Mouse (Mus musculus): ENCODE results near the gene Irf2. TPM values are rescaled to one million over a fixed set of nuclear protein-coding genes. Genes with fewer than 3 reads are reported as not detected.

Irf2 gene
- 8.4 and 10.1 TPM in 2 replicates for polyA plus RNA-seq (2012; rRNA removed)

GRCm38 (mm10) chr8:46739003-46739949, at the start of gene Irf2:
TSS of gene Irf2 (plus strand) at chr8:46739732.
- H3K27ac ChIP-seq (ENCODE audit: control insufficient read depth, insufficient read depth, low read depth, low read length), result peak within 1 kb of the TSS; percentile 67
- peaks cover 8% of the 10 kb centered on the region for H3K4me1 ChIP-seq (ENCODE audit: control insufficient read depth, insufficient read depth, low read length)
- TF ChIP-seq CTCF (IDR thresholded peaks at IDR 0.05; ENCODE audit: control insufficient read depth, insufficient read depth, insufficient replicate concordance, low read depth, low read length) (no peak), POLR2A (IDR thresholded peaks at IDR 0.05; ENCODE audit: control insufficient read depth, low read depth, low read length) (no peak; the same call in 1 of the 2 replicates)

GRCm38 (mm10) chr8:46690111-46690510, 49.4 kb upstream of the Irf2 start:
- Histone ChIP-seq H3K4me3 (ENCODE audit: control insufficient read depth, low read depth, low read length) (no peak overlapping the region), H3K36me3 (ENCODE audit: control insufficient read depth, insufficient read depth, low read length) (no peaks in the 10 kb centered on the region), H3K27me3 (ENCODE audit: control insufficient read depth, insufficient read depth, low read length) (no peaks in the 10 kb centered on the region), H3K27ac (ENCODE audit: control insufficient read depth, insufficient read depth, low read depth, low read length) (no peak overlapping the region), H3K4me1 (ENCODE audit: control insufficient read depth, insufficient read depth, low read length) (peaks cover 2% of the 10 kb centered on the region)
- TF ChIP-seq POLR2A (IDR thresholded peaks at IDR 0.05; ENCODE audit: control insufficient read depth, low read depth, low read length) (no peak), CTCF (IDR thresholded peaks at IDR 0.05; ENCODE audit: control insufficient read depth, insufficient read depth, insufficient replicate concordance, low read depth, low read length) (no peak)

More at GRCm38 (mm10) chr8:46739003-46739949, at the start of gene Irf2:
- Histone ChIP-seq H3K27me3 (ENCODE audit: control insufficient read depth, insufficient read depth, low read length) (no peaks in the 10 kb centered on the region), H3K4me3 (ENCODE audit: control insufficient read depth, low read depth, low read length) (peak within 1 kb of the TSS; percentile 88), H3K36me3 (ENCODE audit: control insufficient read depth, insufficient read depth, low read length) (no peaks in the 10 kb centered on the region)

GRCm38 (mm10) chr8:46690581-46690980, 49.0 kb upstream of the Irf2 start:
- Histone ChIP-seq H3K27me3 (ENCODE audit: control insufficient read depth, insufficient read depth, low read length) (no peaks in the 10 kb centered on the region), H3K4me1 (ENCODE audit: control insufficient read depth, insufficient read depth, low read length) (peaks cover 2% of the 10 kb centered on the region), H3K36me3 (ENCODE audit: control insufficient read depth, insufficient read depth, low read length) (no peaks in the 10 kb centered on the region), H3K4me3 (ENCODE audit: control insufficient read depth, low read depth, low read length) (no peak overlapping the region), H3K27ac (ENCODE audit: control insufficient read depth, insufficient read depth, low read depth, low read length) (no peak overlapping the region)
- TF ChIP-seq CTCF (IDR thresholded peaks at IDR 0.05; ENCODE audit: control insufficient read depth, insufficient read depth, insufficient replicate concordance, low read depth, low read length) (no peak), POLR2A (IDR thresholded peaks at IDR 0.05; ENCODE audit: control insufficient read depth, low read depth, low read length) (no peak)

- Histone ChIP-seq H3K36me3 (ENCODE audit: control insufficient read depth, insufficient read depth, low read length) (no peaks in the 10 kb centered on the region), H3K27ac (ENCODE audit: control insufficient read depth, insufficient read depth, low read depth, low read length) (no peak overlapping the region), H3K4me3 (ENCODE audit: control insufficient read depth, low read depth, low read length) (no peak overlapping the region), H3K27me3 (ENCODE audit: control insufficient read depth, insufficient read depth, low read length) (no peaks in the 10 kb centered on the region), H3K4me1 (ENCODE audit: control insufficient read depth, insufficient read depth, low read length) (peaks cover 2% of the 10 kb centered on the region)
- TF ChIP-seq POLR2A (IDR thresholded peaks at IDR 0.05; ENCODE audit: control insufficient read depth, low read depth, low read length) (no peak), CTCF (IDR thresholded peaks at IDR 0.05; ENCODE audit: control insufficient read depth, insufficient read depth, insufficient replicate concordance, low read depth, low read length) (no peak)
These were observed 48.2 kb upstream of the Irf2 start for GRCm38 (mm10) chr8:46691360-46691759.

GRCm38 (mm10) chr8:46696256-46697041, 43.1 kb upstream of the Irf2 start:
- H3K36me3 ChIP-seq (ENCODE audit: control insufficient read depth, insufficient read depth, low read length), result no peaks in the 10 kb centered on the region
- TF ChIP-seq POLR2A (IDR thresholded peaks at IDR 0.05; ENCODE audit: control insufficient read depth, low read depth, low read length), result no peak
- TF ChIP-seq CTCF (IDR thresholded peaks at IDR 0.05; ENCODE audit: control insufficient read depth, insufficient read depth, insufficient replicate concordance, low read depth, low read length), result no peak
- H3K27ac ChIP-seq (ENCODE audit: control insufficient read depth, insufficient read depth, low read depth, low read length), result no peak overlapping the region
- no peak overlapping the region for H3K4me3 ChIP-seq (ENCODE audit: control insufficient read depth, low read depth, low read length)
- peaks cover 2% of the 10 kb centered on the region; the same call in 1 of the 2 replicates for H3K4me1 ChIP-seq (ENCODE audit: control insufficient read depth, insufficient read depth, low read length)
- no peaks in the 10 kb centered on the region for H3K27me3 ChIP-seq (ENCODE audit: control insufficient read depth, insufficient read depth, low read length)

- Histone ChIP-seq H3K27ac (ENCODE audit: control insufficient read depth, insufficient read depth, low read depth, low read length) (no peak overlapping the region), H3K4me3 (ENCODE audit: control insufficient read depth, low read depth, low read length) (no peak overlapping the region), H3K4me1 (ENCODE audit: control insufficient read depth, insufficient read depth, low read length) (peaks cover 4% of the 10 kb centered on the region; the same call in 1 of the 2 replicates), H3K27me3 (ENCODE audit: control insufficient read depth, insufficient read depth, low read length) (no peaks in the 10 kb centered on the region), H3K36me3 (ENCODE audit: control insufficient read depth, insufficient read depth, low read length) (no peaks in the 10 kb centered on the region)
- TF ChIP-seq POLR2A (IDR thresholded peaks at IDR 0.05; ENCODE audit: control insufficient read depth, low read depth, low read length) (no peak), CTCF (IDR thresholded peaks at IDR 0.05; ENCODE audit: control insufficient read depth, insufficient read depth, insufficient replicate concordance, low read depth, low read length) (no peak)
These were observed 42.0 kb upstream of the Irf2 start for GRCm38 (mm10) chr8:46697566-46697965.

- H3K27me3 ChIP-seq (ENCODE audit: control insufficient read depth, insufficient read depth, low read length), result no peaks in the 10 kb centered on the region
- no peaks in the 10 kb centered on the region for H3K36me3 ChIP-seq (ENCODE audit: control insufficient read depth, insufficient read depth, low read length)
- H3K27ac ChIP-seq (ENCODE audit: control insufficient read depth, insufficient read depth, low read depth, low read length), result no peak overlapping the region
- peaks cover 4% of the 10 kb centered on the region; the same call in 1 of the 2 replicates for H3K4me1 ChIP-seq (ENCODE audit: control insufficient read depth, insufficient read depth, low read length)
- H3K4me3 ChIP-seq (ENCODE audit: control insufficient read depth, low read depth, low read length), result no peak overlapping the region
- TF ChIP-seq CTCF (IDR thresholded peaks at IDR 0.05; ENCODE audit: control insufficient read depth, insufficient read depth, insufficient replicate concordance, low read depth, low read length) (no peak), POLR2A (IDR thresholded peaks at IDR 0.05; ENCODE audit: control insufficient read depth, low read depth, low read length) (no peak)
These were observed 41.4 kb upstream of the Irf2 start for GRCm38 (mm10) chr8:46698162-46698561.
